Mouse (Mus musculus): ENCODE results near the gene Glb1l. TPM values are rescaled to one million over a fixed set of nuclear protein-coding genes. Genes with fewer than 3 reads are reported as not detected.

The Glb1l gene
- polyA plus RNA-seq, 1 experiment from 2014 or later = 3.7 TPM

DNA sequence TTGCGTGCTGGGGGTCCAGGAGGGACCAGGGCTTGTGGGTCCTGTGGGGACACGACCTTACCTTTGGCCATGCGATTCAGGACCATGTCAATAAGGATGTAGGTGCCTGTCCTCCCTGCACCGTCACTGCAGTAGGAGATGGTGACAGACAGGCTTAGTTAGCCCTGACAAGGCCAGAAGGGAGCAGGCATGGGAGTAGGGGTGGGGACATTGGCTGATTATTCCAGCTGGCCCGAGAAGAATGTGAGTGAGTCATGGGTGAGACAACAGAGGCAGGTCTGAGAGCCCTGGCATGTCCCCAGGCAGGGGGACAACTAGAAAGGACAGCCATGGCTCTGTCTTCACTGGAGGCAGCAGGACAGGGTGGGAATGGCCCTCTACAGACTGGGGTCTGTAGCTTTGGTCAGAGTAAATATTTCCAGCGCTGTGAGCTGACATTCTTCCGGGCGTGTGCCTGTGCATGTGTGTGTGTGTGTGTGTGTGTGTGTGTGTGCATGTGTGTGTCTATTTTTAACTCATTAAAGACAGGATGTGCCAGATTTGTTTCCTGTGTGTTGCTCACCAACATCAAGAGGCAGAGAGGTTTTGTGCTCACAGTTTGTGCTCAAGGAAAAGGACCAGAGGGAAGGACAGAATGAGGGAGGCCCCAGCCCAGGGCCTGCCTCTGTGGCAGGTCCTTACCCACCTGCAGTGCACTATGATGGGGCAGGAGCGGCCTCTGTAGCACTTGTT, 37.6 kb upstream of the Glb1l start:
- Histone ChIP-seq H3K36me3 (ENCODE audit: control insufficient read depth, insufficient read depth) (no peaks in the 10 kb centered on the region), H3K27ac (ENCODE audit: low read length) (0 out of 2 replicates have a peak overlapping the region, but pooled peaks have one; percentile 25), H3K4me2 (ENCODE audit: low read depth, low read length) (no peak overlapping the region), H3K9me3 (replicated peaks; ENCODE audit: control insufficient read depth, low read length) (no peaks in the 10 kb centered on the region), H3K9ac (ENCODE audit: low read depth, low read length) (no peak overlapping the region), H3K27me3 (ENCODE audit: control insufficient read depth, insufficient read depth, low read depth, low read length) (no peaks in the 10 kb centered on the region), H3K4me1 (ENCODE audit: control insufficient read depth, low read depth, low read length) (peaks cover 7% of the 10 kb centered on the region), H3K4me3 (ENCODE audit: low read depth, low read length) (no peak overlapping the region)
- 53% methylated on average over 9 of the region's 9 CpGs for WGBS (ENCODE audit: insufficient replicate concordance)
- ATAC-seq (ENCODE audit: low read depth) = no peak

DNA sequence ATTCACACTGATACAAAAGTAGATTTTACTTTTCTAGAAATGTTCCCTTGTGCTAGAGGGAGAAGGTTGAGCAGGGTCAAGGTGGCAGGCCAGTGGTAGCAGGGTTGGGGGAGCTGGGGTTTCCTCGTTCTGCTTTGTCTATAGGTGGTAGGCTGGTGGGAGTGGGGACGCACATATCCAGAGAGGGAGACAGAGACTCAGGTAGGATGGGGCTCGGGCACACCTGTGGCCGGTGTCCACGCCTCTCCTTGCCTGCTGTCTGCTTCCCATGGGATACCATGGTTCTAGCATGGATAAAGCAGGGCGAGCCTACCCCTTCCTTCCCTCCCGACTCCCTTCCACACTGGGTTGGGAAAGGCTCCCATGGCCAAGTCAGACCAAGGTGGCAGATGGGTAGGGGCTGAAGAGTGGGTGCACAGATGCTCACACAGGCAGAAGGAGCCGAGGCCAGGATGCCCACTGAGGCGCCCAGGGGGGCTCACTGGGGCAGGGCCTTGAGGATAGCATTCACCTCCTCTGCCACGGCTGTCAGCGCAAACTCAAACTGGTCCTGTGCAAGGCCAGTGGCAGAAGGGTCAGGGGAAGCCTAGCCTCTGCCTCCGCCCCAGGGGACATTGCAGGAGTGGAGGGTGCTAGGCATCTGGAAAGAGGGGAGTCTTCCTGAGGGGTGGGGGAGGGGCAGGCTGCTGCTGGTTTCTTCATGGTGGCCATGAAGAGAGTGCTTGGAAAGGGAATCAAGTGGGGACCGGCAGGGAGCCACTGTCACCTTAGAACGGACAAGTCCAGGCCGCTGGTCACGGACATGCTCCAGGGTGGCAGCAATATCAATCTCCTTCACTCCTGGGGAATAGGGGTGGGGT, 36.7 kb upstream of the Glb1l start:
- no peak overlapping the region for H3K9ac ChIP-seq (ENCODE audit: low read depth, low read length)
- no peak overlapping the region for H3K4me3 ChIP-seq (ENCODE audit: low read depth, low read length)
- no peak for ATAC-seq (ENCODE audit: low read depth)
- no peaks in the 10 kb centered on the region for H3K27me3 ChIP-seq (ENCODE audit: control insufficient read depth, insufficient read depth, low read depth, low read length)
- no peak overlapping the region for H3K27ac ChIP-seq (ENCODE audit: low read length)
- H3K4me1 ChIP-seq (ENCODE audit: control insufficient read depth, low read depth, low read length) = peaks cover 7% of the 10 kb centered on the region
- no peak overlapping the region for H3K4me2 ChIP-seq (ENCODE audit: low read depth, low read length)
- WGBS (ENCODE audit: insufficient replicate concordance) = 77% methylated on average over 16 of the region's 16 CpGs
- no peaks in the 10 kb centered on the region for H3K9me3 ChIP-seq (replicated peaks; ENCODE audit: control insufficient read depth, low read length)
- H3K36me3 ChIP-seq (ENCODE audit: control insufficient read depth, insufficient read depth) = no peaks in the 10 kb centered on the region

DNA sequence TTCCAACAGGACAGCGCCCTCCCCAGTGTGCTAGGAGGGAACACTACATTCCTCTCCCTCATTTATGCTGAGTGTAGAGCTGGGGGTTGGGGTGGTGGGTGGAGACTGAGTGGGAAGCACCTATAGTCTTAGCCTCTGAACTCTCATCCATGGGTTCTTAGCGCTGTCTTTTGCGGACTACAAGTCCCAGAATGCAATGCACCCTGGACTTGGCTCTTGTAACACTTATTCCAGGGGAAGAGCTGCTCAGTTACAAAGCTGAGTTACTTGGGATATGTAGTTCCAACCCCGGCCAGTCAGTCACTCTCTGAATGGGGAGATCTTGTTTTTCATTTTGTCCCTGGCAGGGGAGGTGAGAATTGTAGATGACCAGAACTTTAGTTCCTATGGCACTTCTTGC, 34.2 kb upstream of the Glb1l start:
- WGBS (ENCODE audit: insufficient replicate concordance) = 24% methylated on average over 4 of the region's 4 CpGs
- Histone ChIP-seq H3K4me2 (ENCODE audit: low read depth, low read length) (no peak overlapping the region), H3K27ac (ENCODE audit: low read length) (no peak overlapping the region), H3K36me3 (ENCODE audit: control insufficient read depth, insufficient read depth) (no peaks in the 10 kb centered on the region; the same call in none of the 2 replicates), H3K4me1 (ENCODE audit: control insufficient read depth, low read depth, low read length) (no peaks in the 10 kb centered on the region; the same call in 1 of the 2 replicates), H3K9ac (ENCODE audit: low read depth, low read length) (no peak overlapping the region), H3K9me3 (replicated peaks; ENCODE audit: control insufficient read depth, low read length) (no peaks in the 10 kb centered on the region), H3K27me3 (ENCODE audit: control insufficient read depth, insufficient read depth, low read depth, low read length) (no peaks in the 10 kb centered on the region), H3K4me3 (ENCODE audit: low read depth, low read length) (no peak overlapping the region)
- peak; percentile 69 for ATAC-seq (ENCODE audit: low read depth)

DNA sequence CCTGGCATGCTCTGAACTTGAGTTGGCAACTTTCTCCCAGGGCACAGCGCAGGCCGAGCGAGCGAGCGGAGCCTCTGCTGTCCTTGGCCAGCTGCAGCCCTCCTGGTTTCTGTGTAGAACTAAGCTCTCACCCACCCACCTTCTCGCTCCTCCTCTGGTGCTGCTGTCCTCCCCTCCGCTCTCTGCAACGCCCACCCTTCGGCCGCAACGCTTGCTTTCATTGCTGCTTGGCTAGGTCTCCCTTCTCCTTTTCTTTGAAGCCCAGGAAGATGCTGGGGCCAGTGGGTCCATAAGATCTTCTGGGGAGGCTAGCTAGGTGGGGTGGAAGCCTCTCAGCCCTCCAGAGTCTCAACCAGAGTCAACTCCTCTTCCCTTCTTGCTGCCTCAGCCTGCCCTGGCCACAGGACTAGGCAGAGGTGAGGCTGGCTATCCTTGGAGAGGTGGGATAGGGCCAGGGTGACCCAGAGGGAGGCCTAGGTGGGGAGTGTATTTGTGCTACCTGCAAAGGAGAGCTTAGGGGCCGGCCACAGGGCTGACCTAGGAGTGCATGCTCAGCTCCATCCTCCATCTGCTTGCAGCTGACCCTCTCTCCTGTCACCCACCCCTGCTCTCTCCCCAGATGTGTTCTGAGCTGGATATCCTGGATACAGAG, 33.7 kb upstream of the Glb1l start:
- Histone ChIP-seq H3K36me3 (ENCODE audit: control insufficient read depth, insufficient read depth) (no peaks in the 10 kb centered on the region; the same call in none of the 2 replicates), H3K27me3 (ENCODE audit: control insufficient read depth, insufficient read depth, low read depth, low read length) (no peaks in the 10 kb centered on the region), H3K9ac (ENCODE audit: low read depth, low read length) (no peak overlapping the region), H3K27ac (ENCODE audit: low read length) (no peak overlapping the region), H3K4me1 (ENCODE audit: control insufficient read depth, low read depth, low read length) (no peaks in the 10 kb centered on the region; the same call in 1 of the 2 replicates), H3K4me3 (ENCODE audit: low read depth, low read length) (no peak overlapping the region), H3K4me2 (ENCODE audit: low read depth, low read length) (no peak overlapping the region), H3K9me3 (replicated peaks; ENCODE audit: control insufficient read depth, low read length) (no peaks in the 10 kb centered on the region)
- ATAC-seq (ENCODE audit: low read depth) = no peak
- WGBS (ENCODE audit: insufficient replicate concordance) = 78% methylated on average over 12 of the region's 12 CpGs

DNA sequence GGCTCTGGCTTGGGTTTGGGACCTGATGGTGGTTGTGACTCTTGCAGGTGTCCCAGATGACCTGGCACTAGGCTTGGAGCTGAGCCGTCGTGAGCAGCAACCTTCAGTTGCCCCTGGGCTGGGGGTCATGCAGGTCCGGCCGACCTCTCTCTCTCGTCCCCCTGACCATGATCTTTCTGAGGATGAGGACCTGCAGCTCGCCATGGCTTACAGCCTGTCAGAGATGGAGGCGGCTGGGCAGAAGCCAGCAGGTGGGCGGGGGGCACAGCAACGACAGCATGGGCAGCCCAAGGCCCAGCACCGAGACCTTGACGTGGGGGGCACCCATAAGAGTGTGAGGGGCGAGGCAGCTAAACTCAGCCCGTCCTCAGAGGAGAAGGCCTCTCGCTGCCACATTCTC, 32.8 kb upstream of the Glb1l start:
- Histone ChIP-seq H3K9me3 (replicated peaks; ENCODE audit: control insufficient read depth, low read length) (no peaks in the 10 kb centered on the region), H3K27ac (ENCODE audit: low read length) (no peak overlapping the region), H3K9ac (ENCODE audit: low read depth, low read length) (no peak overlapping the region), H3K4me2 (ENCODE audit: low read depth, low read length) (no peak overlapping the region), H3K4me3 (ENCODE audit: low read depth, low read length) (no peak overlapping the region), H3K36me3 (ENCODE audit: control insufficient read depth, insufficient read depth) (no peaks in the 10 kb centered on the region; the same call in none of the 2 replicates), H3K4me1 (ENCODE audit: control insufficient read depth, low read depth, low read length) (peaks cover 3% of the 10 kb centered on the region), H3K27me3 (ENCODE audit: control insufficient read depth, insufficient read depth, low read depth, low read length) (no peaks in the 10 kb centered on the region)
- ATAC-seq (ENCODE audit: low read depth) = no peak
- WGBS (ENCODE audit: insufficient replicate concordance) = 79% methylated on average over 14 of the region's 14 CpGs

DNA sequence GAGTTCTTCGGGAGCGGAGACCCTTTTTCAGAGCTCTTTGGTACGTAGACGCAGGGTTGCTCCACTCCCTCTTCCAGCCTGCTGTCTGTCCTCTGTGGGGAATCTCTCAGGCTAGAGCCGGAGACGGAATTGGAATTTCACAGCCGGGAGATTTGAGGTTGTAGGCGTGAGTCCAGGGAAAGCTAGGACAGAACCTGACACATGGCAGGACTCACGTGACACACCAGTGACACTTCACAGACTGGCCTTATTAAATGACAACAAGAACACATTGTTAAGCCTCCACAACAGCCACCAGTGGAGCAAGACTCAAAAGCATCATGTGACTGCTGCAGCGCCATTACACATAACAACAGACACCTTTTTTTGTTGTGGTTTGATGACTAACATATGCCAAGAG, 29.0 kb upstream of the Glb1l start:
- Histone ChIP-seq H3K27ac (ENCODE audit: low read length) (no peak overlapping the region), H3K9me3 (replicated peaks; ENCODE audit: control insufficient read depth, low read length) (no peaks in the 10 kb centered on the region), H3K36me3 (ENCODE audit: control insufficient read depth, insufficient read depth) (no peaks in the 10 kb centered on the region; the same call in none of the 2 replicates), H3K4me3 (ENCODE audit: low read depth, low read length) (no peak overlapping the region), H3K4me1 (ENCODE audit: control insufficient read depth, low read depth, low read length) (peaks cover 36% of the 10 kb centered on the region), H3K4me2 (ENCODE audit: low read depth, low read length) (no peak overlapping the region), H3K9ac (ENCODE audit: low read depth, low read length) (no peak overlapping the region), H3K27me3 (ENCODE audit: control insufficient read depth, insufficient read depth, low read depth, low read length) (no peaks in the 10 kb centered on the region)
- WGBS (ENCODE audit: insufficient replicate concordance) = 88% methylated on average over 10 of the region's 10 CpGs
- no peak for ATAC-seq (ENCODE audit: low read depth)

DNA sequence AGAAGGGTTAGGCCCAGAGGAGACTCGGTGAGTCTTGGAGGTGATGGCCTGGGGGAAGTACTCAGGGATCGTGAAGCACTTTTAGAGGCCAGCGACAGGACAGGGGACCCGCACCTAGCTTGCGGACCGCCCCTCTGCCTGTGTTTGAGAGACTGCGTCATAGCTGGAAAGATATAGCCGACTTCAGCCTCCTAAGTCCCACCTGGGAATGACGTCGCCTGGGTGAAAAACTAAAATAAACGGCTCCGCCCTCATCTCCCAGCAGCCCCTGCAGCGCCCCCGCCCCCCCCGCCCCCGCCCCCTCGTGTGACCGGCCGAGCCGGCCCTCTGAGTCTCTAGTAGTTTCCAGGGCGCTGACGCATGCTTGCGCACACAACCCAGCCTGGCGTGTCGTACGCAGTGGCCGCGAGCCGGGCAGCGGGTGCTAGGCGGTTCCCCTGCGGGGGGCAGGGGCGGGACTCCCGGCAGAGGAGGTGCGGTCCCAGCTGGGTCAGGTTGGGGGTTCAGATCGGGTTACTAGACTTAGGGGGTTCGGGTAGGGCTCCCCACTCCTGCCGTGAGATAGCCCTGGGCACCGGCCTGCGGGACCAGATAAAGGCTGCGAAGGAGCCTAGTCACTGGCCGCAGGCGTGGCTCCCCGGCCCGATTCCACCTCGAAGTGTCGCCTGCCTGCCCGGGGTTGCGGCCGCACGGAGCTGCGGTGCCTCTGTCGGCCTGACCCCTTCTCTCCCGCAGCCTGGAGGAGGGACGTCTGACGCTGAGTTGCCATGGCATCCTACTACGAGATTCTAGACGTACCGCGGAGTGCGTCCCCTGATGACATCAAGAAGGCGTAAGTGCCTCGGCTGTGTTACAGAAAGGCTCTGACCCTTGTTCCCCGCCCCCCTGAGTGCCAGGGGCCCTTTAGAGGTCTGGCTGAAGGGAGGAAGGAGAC, 25.8 kb upstream of the Glb1l start, which contains the start of gene Dnajb2:
Gene Dnajb2, plus strand, starts transcription at position 290 of the 934 bp plus-strand sequence.
- Histone ChIP-seq H3K27ac (ENCODE audit: low read length) (peak within 1 kb of the TSS; percentile 99), H3K36me3 (ENCODE audit: control insufficient read depth, insufficient read depth) (no peaks in the 10 kb centered on the region; the same call in none of the 2 replicates), H3K27me3 (ENCODE audit: control insufficient read depth, insufficient read depth, low read depth, low read length) (no peaks in the 10 kb centered on the region), H3K9ac (ENCODE audit: low read depth, low read length) (peak within 1 kb of the TSS; percentile 79), H3K9me3 (replicated peaks; ENCODE audit: control insufficient read depth, low read length) (no peaks in the 10 kb centered on the region), H3K4me2 (ENCODE audit: low read depth, low read length) (peak within 1 kb of the TSS; percentile 86), H3K4me3 (ENCODE audit: low read depth, low read length) (peak within 1 kb of the TSS; percentile 69), H3K4me1 (ENCODE audit: control insufficient read depth, low read depth, low read length) (peaks cover 45% of the 10 kb centered on the region)
- ATAC-seq (ENCODE audit: low read depth) = peak; percentile 95
- WGBS (ENCODE audit: insufficient replicate concordance) = under 1% methylated on average over 64 of the region's 64 CpGs

DNA sequence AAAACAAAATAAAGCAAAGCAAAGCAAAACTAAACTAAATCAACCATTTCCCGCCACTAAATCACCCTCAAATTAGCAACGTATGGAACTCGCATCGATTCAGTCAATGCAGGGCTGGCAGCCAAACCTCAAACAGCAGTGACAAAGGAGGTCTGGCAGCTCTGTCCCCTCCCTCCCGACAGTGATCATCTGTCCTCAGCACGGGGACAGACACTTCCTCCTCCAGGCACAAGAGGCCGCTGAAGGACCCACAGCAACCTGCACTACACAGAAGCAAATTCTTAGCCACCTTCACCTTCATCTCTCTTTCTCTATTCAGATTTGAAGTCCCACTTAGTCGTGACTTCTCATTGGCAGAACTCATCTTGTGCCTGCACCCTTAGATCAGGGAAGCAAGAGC, 24.0 kb upstream of the Glb1l start:
- no peaks in the 10 kb centered on the region for H3K9me3 ChIP-seq (replicated peaks; ENCODE audit: control insufficient read depth, low read length)
- no peaks in the 10 kb centered on the region for H3K27me3 ChIP-seq (ENCODE audit: control insufficient read depth, insufficient read depth, low read depth, low read length)
- peaks cover 46% of the 10 kb centered on the region for H3K4me1 ChIP-seq (ENCODE audit: control insufficient read depth, low read depth, low read length)
- H3K4me3 ChIP-seq (ENCODE audit: low read depth, low read length) = no peak overlapping the region
- no peak overlapping the region for H3K4me2 ChIP-seq (ENCODE audit: low read depth, low read length)
- 3% methylated on average over 8 of the region's 8 CpGs for WGBS (ENCODE audit: insufficient replicate concordance)
- peak overlapping the region; percentile 99 for H3K27ac ChIP-seq (ENCODE audit: low read length)
- H3K36me3 ChIP-seq (ENCODE audit: control insufficient read depth, insufficient read depth) = no peaks in the 10 kb centered on the region
- ATAC-seq (ENCODE audit: low read depth) = peak; percentile 14; the same call in 1 of the 2 replicates
- no peak overlapping the region; the same call in 1 of the 2 replicates for H3K9ac ChIP-seq (ENCODE audit: low read depth, low read length)
